Mouse (Mus musculus): ENCODE data around the gene Uevld. TPM values are rescaled to one million over a fixed set of nuclear protein-coding genes. Genes with fewer than 3 reads are reported as not detected.

Gene Uevld
- total and polyA plus RNA-seq, 3 experiments, result 2.9 to 6.6 (median 4.6) TPM

GRCm38 (mm10) chr7:47001125-47001899 lies 43.0 kb upstream of the Uevld start:
- Histone ChIP-seq H3K27ac (ENCODE audit: insufficient read depth, low read depth) (no peak overlapping the region), H3K27me3 (replicated peaks) (no peaks in the 10 kb centered on the region), H3K79me2 (replicated peaks; ENCODE audit: control insufficient read depth, extremely low read depth, insufficient read depth, poor library complexity, severe bottlenecking) (peaks cover 66% of the 10 kb centered on the region), H3K4me1 (ENCODE audit: control insufficient read depth in 1 of 2, insufficient read depth in 2 of 2) (peaks cover 20 to 86% of the 10 kb centered on the region in 2 experiments), H3K9me3 (replicated peaks; ENCODE audit: low read length) (no peaks in the 10 kb centered on the region), H3K4me2 (ENCODE audit: insufficient read depth, low read depth, poor library complexity, severe bottlenecking) (no peak overlapping the region), H3K36me3 (replicated peaks in 1 of 2; ENCODE audit: control insufficient read depth in 1 of 2, insufficient read depth in 1 of 2, low read length in 1 of 2) (peaks cover 18 to 52% of the 10 kb centered on the region in 2 experiments), H3K9ac (ENCODE audit: insufficient read depth, low read depth) (no peak overlapping the region), H3K4me3 (replicated peaks in 1 of 3; ENCODE audit: low read depth in 2 of 3, low read length in 2 of 3, poor library complexity in 1 of 3) (no peak overlapping the region)
- in situ Hi-C loops (cut with MboI; ENCODE audit: low pct_ligation_motif_present, low pct_unique_long_range_greater_than_20kb, low sequenced_read_pairs), result no loop called here
- TF ChIP-seq MYC (IDR thresholded peaks at IDR 0.05; ENCODE audit: low read depth, low read length) (no peak), NELFE (IDR thresholded peaks at IDR 0.05; ENCODE audit: low read depth, low read length) (no peak), HCFC1 (IDR thresholded peaks at IDR 0.05; ENCODE audit: low read depth, low read length) (no peak), ZC3H11A (IDR thresholded peaks at IDR 0.05; ENCODE audit: low read depth, low read length) (no peak), SIN3A (IDR thresholded peaks at IDR 0.05; ENCODE audit: low read length) (no peak), BHLHE40 (IDR thresholded peaks at IDR 0.05; ENCODE audit: low read depth, low read length) (no peak), ELF1 (IDR thresholded peaks at IDR 0.05; ENCODE audit: low read depth, low read length) (no peak), ZKSCAN1 (IDR thresholded peaks at IDR 0.05; ENCODE audit: borderline replicate concordance, low read depth, low read length) (no peak), CHD2 (IDR thresholded peaks at IDR 0.05; ENCODE audit: low read length) (no peak), CHD1 (IDR thresholded peaks at IDR 0.05; ENCODE audit: low read depth, low read length) (no peak), EP300 (IDR thresholded peaks at IDR 0.05; ENCODE audit: low read length) (no peak), GABPA (IDR thresholded peaks at IDR 0.05; ENCODE audit: insufficient replicate concordance, low read depth, low read length) (no peak), ZMIZ1 (IDR thresholded peaks at IDR 0.05; ENCODE audit: low read depth, low read length) (no peak), POLR2A (IDR thresholded peaks at IDR 0.05; ENCODE audit: low read depth, low read length) (no peak), MAX (IDR thresholded peaks at IDR 0.05; ENCODE audit: low read length) (no peak), ZNF384 (IDR thresholded peaks at IDR 0.05; ENCODE audit: low read depth, low read length) (no peak), POLR2AphosphoS2 (IDR thresholded peaks at IDR 0.05; ENCODE audit: low read depth, low read length) (no peak), PAX5 (IDR thresholded peaks at IDR 0.05; ENCODE audit: low read length) (no peak), KAT2A (IDR thresholded peaks at IDR 0.05; ENCODE audit: insufficient replicate concordance, low read length) (no peak)
- DNase-seq (ENCODE audit: extremely low read depth), result no peak
- dilution Hi-C loops (cut with MboI; ENCODE audit: extremely low pct_ligation_motif_present, extremely low pct_unique_long_range_greater_than_20kb, low sequenced_read_pairs), result no loop called here

GRCm38 (mm10) chr7:47000644-47000983 lies 42.3 kb upstream of the Uevld start:
- Histone ChIP-seq H3K9ac (ENCODE audit: insufficient read depth, low read depth) (no peak overlapping the region), H3K36me3 (replicated peaks in 1 of 2; ENCODE audit: control insufficient read depth in 1 of 2, insufficient read depth in 1 of 2, low read length in 1 of 2) (peaks cover 24 to 58% of the 10 kb centered on the region in 2 experiments), H3K79me2 (replicated peaks; ENCODE audit: control insufficient read depth, extremely low read depth, insufficient read depth, poor library complexity, severe bottlenecking) (peaks cover 67% of the 10 kb centered on the region), H3K4me1 (ENCODE audit: control insufficient read depth in 1 of 2, insufficient read depth in 2 of 2) (peaks cover 20 to 89% of the 10 kb centered on the region in 2 experiments), H3K27me3 (replicated peaks) (no peaks in the 10 kb centered on the region), H3K9me3 (replicated peaks; ENCODE audit: low read length) (no peaks in the 10 kb centered on the region), H3K4me2 (ENCODE audit: insufficient read depth, low read depth, poor library complexity, severe bottlenecking) (no peak overlapping the region), H3K27ac (ENCODE audit: insufficient read depth, low read depth) (no peak overlapping the region), H3K4me3 (replicated peaks in 1 of 3; ENCODE audit: low read depth in 2 of 3, low read length in 2 of 3, poor library complexity in 1 of 3) (no peak overlapping the region)
- dilution Hi-C loops (cut with MboI; ENCODE audit: extremely low pct_ligation_motif_present, extremely low pct_unique_long_range_greater_than_20kb, low sequenced_read_pairs), result no loop called here
- no peak for DNase-seq (ENCODE audit: extremely low read depth)
- in situ Hi-C loops (cut with MboI; ENCODE audit: low pct_ligation_motif_present, low pct_unique_long_range_greater_than_20kb, low sequenced_read_pairs), result no loop called here
- no peak for TF ChIP-seq UBTF (IDR thresholded peaks at IDR 0.05; ENCODE audit: low read depth, low read length)
- no peak for TF ChIP-seq RCOR1 (conservative IDR thresholded peaks at IDR 0.05; ENCODE audit: low read depth, low read length)
- no peak for TF ChIP-seq SIN3A (IDR thresholded peaks at IDR 0.05; ENCODE audit: low read length)
